Mouse (Mus musculus): Measurements from ENCODE around the gene Cacul1. TPM values are rescaled to one million over a fixed set of nuclear protein-coding genes. Genes with fewer than 3 reads are reported as not detected.

Cacul1 gene
- total and polyA plus RNA-seq, 2 experiments from 2014 or later = 7.1 to 22.1 TPM

- Histone ChIP-seq H3K27me3 (ENCODE audit: control insufficient read depth, insufficient read depth, low read length) (no peaks in the 10 kb centered on the region), H3K4me2 (ENCODE audit: low read depth, low read length) (no peak overlapping the region), H3K36me3 (replicated peaks; ENCODE audit: control insufficient read depth, insufficient read depth, low read length) (no peaks in the 10 kb centered on the region), H3K9ac (replicated peaks; ENCODE audit: low read depth, low read length) (no peak overlapping the region), H3K27ac (ENCODE audit: low read depth) (no peak overlapping the region), H3K9me3 (replicated peaks; ENCODE audit: control insufficient read depth, low read length) (no peaks in the 10 kb centered on the region), H3K4me1 (ENCODE audit: control insufficient read depth, insufficient read depth) (peaks cover 11% of the 10 kb centered on the region), H3K4me3 (ENCODE audit: low read depth, low read length) (no peak overlapping the region)
- TF ChIP-seq CTCF (IDR thresholded peaks at IDR 0.05; ENCODE audit: low read depth) (no peak), EP300 (IDR thresholded peaks at IDR 0.05; ENCODE audit: low read depth) (no peak)
- ATAC-seq (ENCODE audit: insufficient read depth, low read depth) = no peak
- DNase-seq (ENCODE audit: low spot score) = no peak
- WGBS = 82% methylated on average over 2 of the region's 2 CpGs
Measured at GRCm38 (mm10) chr19:60583201-60583600, 2.4 kb upstream of the Cacul1 start.

GRCm38 (mm10) chr19:60581377-60582290 is 809 bp upstream of the Cacul1 start:
- Histone ChIP-seq H3K4me1 (ENCODE audit: control insufficient read depth, insufficient read depth) (peaks cover 11% of the 10 kb centered on the region), H3K27me3 (ENCODE audit: control insufficient read depth, insufficient read depth, low read length) (no peaks in the 10 kb centered on the region), H3K9ac (replicated peaks; ENCODE audit: low read depth, low read length) (peak overlapping the region; percentile 86), H3K36me3 (replicated peaks; ENCODE audit: control insufficient read depth, insufficient read depth, low read length) (no peaks in the 10 kb centered on the region), H3K9me3 (replicated peaks; ENCODE audit: control insufficient read depth, low read length) (no peaks in the 10 kb centered on the region), H3K4me3 (ENCODE audit: low read depth, low read length) (peak overlapping the region; percentile 93), H3K4me2 (ENCODE audit: low read depth, low read length) (peak overlapping the region; percentile 70), H3K27ac (ENCODE audit: low read depth) (peak overlapping the region; percentile 89)
- 38% methylated on average over 4 of the region's 4 CpGs for WGBS
- 0 out of 2 replicates have a peak, but pooled peaks have one; percentile 1 for ATAC-seq (ENCODE audit: insufficient read depth, low read depth)
- no peak for TF ChIP-seq EP300 (IDR thresholded peaks at IDR 0.05; ENCODE audit: low read depth)
- TF ChIP-seq CTCF (IDR thresholded peaks at IDR 0.05; ENCODE audit: low read depth) = no peak
- DNase-seq (ENCODE audit: low spot score) = no peak

GRCm38 (mm10) chr19:60579771-60580581 is 849 bp downstream of the Cacul1 start:
- under 1% methylated on average over 30 of the region's 34 CpGs for WGBS
- DNase-seq (ENCODE audit: low spot score) = peak; percentile 53
- Histone ChIP-seq H3K9me3 (replicated peaks; ENCODE audit: control insufficient read depth, low read length) (no peaks in the 10 kb centered on the region), H3K27ac (ENCODE audit: low read depth) (peak overlapping the region; percentile 84), H3K9ac (replicated peaks; ENCODE audit: low read depth, low read length) (peak overlapping the region; percentile 86), H3K4me2 (ENCODE audit: low read depth, low read length) (peak overlapping the region; percentile 70), H3K36me3 (replicated peaks; ENCODE audit: control insufficient read depth, insufficient read depth, low read length) (no peaks in the 10 kb centered on the region), H3K4me1 (ENCODE audit: control insufficient read depth, insufficient read depth) (peaks cover 11% of the 10 kb centered on the region), H3K4me3 (ENCODE audit: low read depth, low read length) (peak overlapping the region; percentile 93), H3K27me3 (ENCODE audit: control insufficient read depth, insufficient read depth, low read length) (no peaks in the 10 kb centered on the region)
- peak; percentile 18; the same call in 1 of the 2 replicates for ATAC-seq (ENCODE audit: insufficient read depth, low read depth)
- TF ChIP-seq EP300 (IDR thresholded peaks at IDR 0.05; ENCODE audit: low read depth) = no peak
- no peak for TF ChIP-seq CTCF (IDR thresholded peaks at IDR 0.05; ENCODE audit: low read depth)

GRCm38 (mm10) chr19:60576741-60577140 is 4.1 kb downstream of the Cacul1 start:
- Histone ChIP-seq H3K4me2 (ENCODE audit: low read depth, low read length) (no peak overlapping the region), H3K36me3 (replicated peaks; ENCODE audit: control insufficient read depth, insufficient read depth, low read length) (0 out of 2 replicates have a peak, but pooled peaks cover 3% of the 10 kb centered on the region), H3K9ac (replicated peaks; ENCODE audit: low read depth, low read length) (no peak overlapping the region), H3K27ac (ENCODE audit: low read depth) (no peak overlapping the region), H3K4me3 (ENCODE audit: low read depth, low read length) (no peak overlapping the region), H3K4me1 (ENCODE audit: control insufficient read depth, insufficient read depth) (peaks cover 11% of the 10 kb centered on the region), H3K9me3 (replicated peaks; ENCODE audit: control insufficient read depth, low read length) (no peaks in the 10 kb centered on the region), H3K27me3 (ENCODE audit: control insufficient read depth, insufficient read depth, low read length) (no peaks in the 10 kb centered on the region)
- TF ChIP-seq CTCF (IDR thresholded peaks at IDR 0.05; ENCODE audit: low read depth) (no peak), EP300 (IDR thresholded peaks at IDR 0.05; ENCODE audit: low read depth) (no peak)
- ATAC-seq (ENCODE audit: insufficient read depth, low read depth) (no peak), DNase-seq (ENCODE audit: low spot score) (no peak)
- WGBS = 94% methylated on average over 1 of the region's 1 CpGs

GRCm38 (mm10) chr19:60560497-60560896 is 20.3 kb downstream of the Cacul1 start:
- Histone ChIP-seq H3K27me3 (ENCODE audit: control insufficient read depth, insufficient read depth, low read length) (no peaks in the 10 kb centered on the region), H3K4me1 (ENCODE audit: control insufficient read depth, insufficient read depth) (no peaks in the 10 kb centered on the region), H3K9ac (replicated peaks; ENCODE audit: low read depth, low read length) (no peak overlapping the region), H3K9me3 (replicated peaks; ENCODE audit: control insufficient read depth, low read length) (no peaks in the 10 kb centered on the region), H3K36me3 (replicated peaks; ENCODE audit: control insufficient read depth, insufficient read depth, low read length) (peaks cover 15% of the 10 kb centered on the region; the same call in 1 of the 2 replicates), H3K27ac (ENCODE audit: low read depth) (no peak overlapping the region), H3K4me2 (ENCODE audit: low read depth, low read length) (no peak overlapping the region), H3K4me3 (ENCODE audit: low read depth, low read length) (no peak overlapping the region)
- DNase-seq (ENCODE audit: low spot score) (no peak), ATAC-seq (ENCODE audit: insufficient read depth, low read depth) (no peak)
- TF ChIP-seq CTCF (IDR thresholded peaks at IDR 0.05; ENCODE audit: low read depth) (no peak), EP300 (IDR thresholded peaks at IDR 0.05; ENCODE audit: low read depth) (no peak)

Measured in heart, postnatal 0 days (tissue).